Mouse (Mus musculus): ENCODE results near the gene Gnmt.

Gene Gnmt

GRCm38 (mm10) chr17:46742986-46743385, 14.0 kb upstream of the Gnmt start:
- no peak for DNase-seq (ENCODE audit: low read depth, low spot score)

GRCm38 (mm10) chr17:46741305-46741704, 12.3 kb upstream of the Gnmt start:
- no peak for DNase-seq (ENCODE audit: low read depth, low spot score)

GRCm38 (mm10) chr17:46736160-46736559, 7.2 kb upstream of the Gnmt start:
- no peak for DNase-seq (ENCODE audit: low read depth, low spot score)

- no peak for DNase-seq (ENCODE audit: low read depth, low spot score)
Observed at GRCm38 (mm10) chr17:46735287-46735686, 6.3 kb upstream of the Gnmt start.

GRCm38 (mm10) chr17:46734055-46734454, 5.1 kb upstream of the Gnmt start:
- no peak for DNase-seq (ENCODE audit: low read depth, low spot score)

GRCm38 (mm10) chr17:46728496-46728895, 472 bp downstream of the Gnmt start:
- no peak for DNase-seq (ENCODE audit: low read depth, low spot score)

- no peak for DNase-seq (ENCODE audit: low read depth, low spot score)
Observed at GRCm38 (mm10) chr17:46728021-46728420, 947 bp downstream of the Gnmt start.

- DNase-seq (ENCODE audit: low read depth, low spot score) = no peak
Observed at GRCm38 (mm10) chr17:46727271-46727670, 1.7 kb downstream of the Gnmt start.

GRCm38 (mm10) chr17:46725731-46726645, 3.0 kb downstream of the Gnmt start:
- DNase-seq (ENCODE audit: low read depth, low spot score) = no peak

GRCm38 (mm10) chr17:46725273-46725672, 3.7 kb downstream of the Gnmt start:
- DNase-seq (ENCODE audit: low read depth, low spot score) = no peak

GRCm38 (mm10) chr17:46724477-46725084, 4.4 kb downstream of the Gnmt start:
- DNase-seq (ENCODE audit: low read depth, low spot score) = no peak

- DNase-seq (ENCODE audit: low read depth, low spot score) = no peak
Observed at GRCm38 (mm10) chr17:46721077-46721476, 7.9 kb downstream of the Gnmt start.

- no peak for DNase-seq (ENCODE audit: low read depth, low spot score)
Observed at GRCm38 (mm10) chr17:46714756-46715481, 14.0 kb downstream of the Gnmt start.

GRCm38 (mm10) chr17:46713849-46714248, 15.1 kb downstream of the Gnmt start:
- no peak for DNase-seq (ENCODE audit: low read depth, low spot score)

- DNase-seq (ENCODE audit: low read depth, low spot score) = no peak
Observed at GRCm38 (mm10) chr17:46712442-46712841, 16.5 kb downstream of the Gnmt start.

GRCm38 (mm10) chr17:46711612-46712271, 17.2 kb downstream of the Gnmt start:
- DNase-seq (ENCODE audit: low read depth, low spot score) = no peak

GRCm38 (mm10) chr17:46710959-46711597, 17.9 kb downstream of the Gnmt start, which contains the start of gene Pex6:
Pex6 (plus strand) TSS chr17:46711463.
- DNase-seq (ENCODE audit: low read depth, low spot score) = peak; percentile 79

- no peak for DNase-seq (ENCODE audit: low read depth, low spot score)
Observed at GRCm38 (mm10) chr17:46706375-46707089, 22.4 kb downstream of the Gnmt start.

- DNase-seq (ENCODE audit: low read depth, low spot score) = peak; percentile 97
Observed at GRCm38 (mm10) chr17:46704887-46705835, 23.8 kb downstream of the Gnmt start, which contains the start of gene Ppp2r5d. Ppp2r5d (minus strand) TSS chr17:46705111.

Measured in c-Kit-negative CD71-positive TER-119-positive erythroid progenitor cells, embryonic 14.5 days (primary cell).